Mouse (Mus musculus) frontal cortex, postnatal 10 days (tissue): ENCODE results near the gene Psmd9.
A peak's percentile ranks its signal among the peaks of the same experiment; 100 is the strongest.
"Not testable (repeated sequence)": the region's sequence is repeated elsewhere in the genome, so short reads cannot be mapped to it uniquely, and the experiment has no call there.

Experiments used
- DNase-seq, 2 experiments: peaks; one replicate each; pipeline ENCODE4 v3.0.0; 2022; ENCODE audit warnings: low spot score in 2 of 2, mixed read lengths in 1 of 2

Gene Psmd9

GRCm38 (mm10) chr5:123190912-123191311, 21.7 kb downstream of the Psmd9 start:
- DNase-seq: no peak

GRCm38 (mm10) chr5:123191427-123191826, 22.2 kb downstream of the Psmd9 start:
- DNase-seq: no peak

GRCm38 (mm10) chr5:123192606-123193150, 23.5 kb downstream of the Psmd9 start:
- DNase-seq: no peak

- no peak for DNase-seq
Measured at GRCm38 (mm10) chr5:123193436-123193835, 24.2 kb downstream of the Psmd9 start.

- no peak for DNase-seq
Measured at GRCm38 (mm10) chr5:123194856-123195255, 25.6 kb downstream of the Psmd9 start.

GRCm38 (mm10) chr5:123195500-123196000, 26.3 kb downstream of the Psmd9 start:
- DNase-seq: no peak

- no peak for DNase-seq
Measured at GRCm38 (mm10) chr5:123196746-123197145, 27.5 kb downstream of the Psmd9 start.

GRCm38 (mm10) chr5:123198523-123198922, 29.3 kb downstream of the Psmd9 start:
- no peak for DNase-seq

- DNase-seq: not testable (repeated sequence)
Measured at GRCm38 (mm10) chr5:123200816-123201522, 31.8 kb downstream of the Psmd9 start.

GRCm38 (mm10) chr5:123201523-123201892, 32.3 kb downstream of the Psmd9 start:
- no peak for DNase-seq

- DNase-seq: no peak
Measured at GRCm38 (mm10) chr5:123201987-123202386, 32.8 kb downstream of the Psmd9 start.

GRCm38 (mm10) chr5:123202771-123203170, 33.6 kb downstream of the Psmd9 start:
- not testable (repeated sequence) for DNase-seq

GRCm38 (mm10) chr5:123203591-123203990, 34.4 kb downstream of the Psmd9 start:
- not testable (repeated sequence) for DNase-seq

GRCm38 (mm10) chr5:123222346-123223050, 53.3 kb downstream of the Psmd9 start:
- DNase-seq: not testable (repeated sequence)

GRCm38 (mm10) chr5:123223051-123223410, 53.8 kb downstream of the Psmd9 start:
- DNase-seq: no peak

- DNase-seq: not testable (repeated sequence)
Measured at GRCm38 (mm10) chr5:123223861-123224260, 54.6 kb downstream of the Psmd9 start.

- no peak for DNase-seq
Measured at GRCm38 (mm10) chr5:123226851-123227250, 57.6 kb downstream of the Psmd9 start.

GRCm38 (mm10) chr5:123227762-123228523, 58.7 kb downstream of the Psmd9 start:
- peak; percentile 95 for DNase-seq

GRCm38 (mm10) chr5:123228524-123228922, 59.3 kb downstream of the Psmd9 start:
- no peak for DNase-seq

GRCm38 (mm10) chr5:123229296-123229695, 60.1 kb downstream of the Psmd9 start:
- no peak for DNase-seq

- no peak for DNase-seq
Measured at GRCm38 (mm10) chr5:123232180-123232579, 63.0 kb downstream of the Psmd9 start.

- DNase-seq: no peak
Measured at GRCm38 (mm10) chr5:123235731-123236130, 66.5 kb downstream of the Psmd9 start.
